Mouse (Mus musculus) embryonic fibroblast, embryonic 13.5 days (primary cell): ENCODE data around the gene Gm11541.

ENCODE experiments used
- CTCF ChIP-seq: IDR thresholded peaks from 2 replicates; pipeline ENCODE4 v1.5.1; 2011; ENCODE audit warnings: mild to moderate bottlenecking, control low read depth, low read length, moderate library complexity, borderline replicate concordance; ENCODE audit not compliant: insufficient read depth
- POLR2A ChIP-seq: IDR thresholded peaks from 2 replicates; pipeline ENCODE4 v1.6.1; 2011; ENCODE audit warnings: low read depth, mild to moderate bottlenecking, control low read depth, low read length, moderate library complexity

DNA sequence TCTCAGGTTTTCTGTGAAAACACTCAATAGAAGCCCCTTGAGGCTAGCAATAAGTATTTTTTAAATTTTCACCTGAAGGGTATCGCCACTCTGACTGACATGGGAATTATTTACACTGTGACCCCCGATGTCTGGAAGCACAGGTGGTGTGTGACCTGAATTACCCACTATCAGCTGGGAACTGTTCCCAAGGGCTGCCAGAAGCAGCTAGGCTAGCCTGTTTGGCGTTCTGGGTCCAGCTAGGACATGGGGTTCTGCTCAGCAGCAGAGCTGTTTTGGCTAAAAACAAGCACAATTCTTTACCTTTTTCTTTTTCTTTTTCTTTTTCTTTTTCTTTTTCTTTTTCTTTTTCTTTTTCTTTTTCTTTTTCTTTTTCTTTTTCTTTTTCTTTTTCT is 2.1 kb downstream of the Gm11541 start:
- TF ChIP-seq CTCF (no peak), POLR2A (no peak)
